ENCODE assay signal across 8 mouse cellular contexts in genomic region chrX:48343966-48344642, GRCm38 (mm10). TPM values are rescaled to one million over a fixed set of nuclear protein-coding genes. Genes with fewer than 3 reads are reported as not detected.
A peak's percentile ranks its signal among the peaks of the same experiment; 100 is the strongest.
DNase-seq lines count a peak whose midpoint lies in the region; ATAC-seq and TF ChIP-seq lines count a peak whose summit lies in the region.

No protein-coding gene starts in this region.

- TF ChIP-seq CTCF in gastrocnemius, adult 2 months (IDR thresholded peaks at IDR 0.05): no peak
- no peak for TF ChIP-seq CTCF in C2C12 (IDR thresholded peaks at IDR 0.05; ENCODE audit: control insufficient read depth, insufficient read depth, insufficient read length)

- H3K4me3 ChIP-seq in gastrocnemius, adult 2 months: peak overlapping the region; percentile 82
- H3K4me3 ChIP-seq in C2C12 (ENCODE audit: insufficient read depth, poor library complexity, severe bottlenecking): peak overlapping the region; percentile 43

- intact Hi-C loops in gastrocnemius, adult 2 months (cut with DNase I): loop anchor here (2.0 to 5.0 kb wide), 2 partner anchors 59 to 168 kb away; partner anchors contain the start of gene Aifm1
- intact Hi-C loops in gastrocnemius, postnatal 14 days (cut with DNase I; ENCODE audit: low total_unique reads): loop anchor here (10.0 kb wide), 1 partner anchor 59 kb away; no protein-coding TSS in a partner anchor

- H3K27ac ChIP-seq in gastrocnemius, adult 2 months: peak overlapping the region; percentile 84

- H3K27me3 ChIP-seq in C2C12 (ENCODE audit: control insufficient read depth, insufficient read depth, insufficient read length): no peaks in the 10 kb centered on the region

- peak; percentile 4 for ATAC-seq in inflammation-experienced regulatory T-cells, adult 6 months

- peak; percentile 27 for DNase-seq in gastrocnemius, adult 2 months
- DNase-seq in gastrocnemius, postnatal 14 days: no peak
- peak; percentile 69 for DNase-seq in cerebellum, adult 9-11 months
- DNase-seq in lung, postnatal 10 days: peak; percentile 13
- peak; percentile 1 for DNase-seq in yolk sac, embryonic 10.5 days (ENCODE audit: low spot score)
- DNase-seq in right cerebral cortex, adult 18-20 months: no peak

- H3K36me3 ChIP-seq in C2C12 (ENCODE audit: control insufficient read depth, insufficient read depth): no peaks in the 10 kb centered on the region

- H3ac ChIP-seq in C2C12 (ENCODE audit: control insufficient read depth, insufficient read length, low read depth): peak overlapping the region; percentile 81

- peaks cover 2% of the 10 kb centered on the region for H3K79me3 ChIP-seq in C2C12 (ENCODE audit: low read depth)

- no peaks in the 10 kb centered on the region for H3K79me2 ChIP-seq in C2C12 (ENCODE audit: control insufficient read depth, insufficient read depth)

TF ChIP-seq in C2C12, 6 proteins besides CTCF, POLR2A, EP300 and RAD21:
- TF ChIP-seq MYOD1 (IDR thresholded peaks at IDR 0.05; ENCODE audit: control insufficient read depth, insufficient read length, low read depth) (no peak), USF1 (IDR thresholded peaks at IDR 0.05; ENCODE audit: low read depth) (no peak), FOSL1 (IDR thresholded peaks at IDR 0.05; ENCODE audit: insufficient read depth, low read length, poor library complexity, severe bottlenecking) (no peak), MYOG (IDR thresholded peaks at IDR 0.05; ENCODE audit: control insufficient read depth, extremely low read depth, insufficient read length) (no peak), MAX (IDR thresholded peaks at IDR 0.05) (no peak), CEBPB (IDR thresholded peaks at IDR 0.05; ENCODE audit: low read depth) (no peak)

RNA-seq across cellular contexts. Expression of gene Bcorl1, which starts 2.9 kb away (rescaled TPM):
- 1 to 10 TPM; 6.7 to 7.0 TPM for total RNA-seq in gastrocnemius, adult 2 months (2021)
- 1 to 10 TPM; 5.5 to 8.4 TPM for total RNA-seq in gastrocnemius, postnatal 14 days (2021)
- polyA plus RNA-seq in C2C12 (2012; fragmentation: generic; extraction: Trizol): 3.7 TPM
- 1 to 10 TPM; 1.2 to 2.1 (median 1.5) TPM for polyA plus RNA-seq in inflammation-experienced regulatory T-cells, adult 6 months (2017; shearing (Covaris generic))

Comparison
In these comparisons a context has a peak if more than half of its experiments do, and no peak if none do; other contexts are left out.
1. DNase-seq: peak in gastrocnemius, adult 2 months (single experiment), cerebellum, adult 9-11 months (single experiment), lung, postnatal 10 days (single experiment) and yolk sac, embryonic 10.5 days (single experiment); none in gastrocnemius, postnatal 14 days (single experiment) and right cerebral cortex, adult 18-20 months (single experiment).